Mouse (Mus musculus) limb, embryonic 14.5 days (tissue): ENCODE measurements around the gene B430306N03Rik. TPM values are rescaled to one million over a fixed set of nuclear protein-coding genes. Genes with fewer than 3 reads are reported as not detected.

ENCODE experiments used
- ATAC-seq: fragments of 200-750 bp; cut with Nextera tagmentation; 2 replicates; pipeline ENCODE4 v1.8.0; 2017; ENCODE audit warnings: low read depth, moderate number of reproducible peaks, moderate TSS enrichment; ENCODE audit not compliant: low FRiP score
- DNase-seq: peaks from one replicate; pipeline ENCODE4 v3.0.0-alpha.2; 2015; ENCODE audit warnings: low spot score
- H3K27ac ChIP-seq: fragments of 300-500 bp; sonication (generic); replicated peaks from 2 replicates; pipeline ENCODE4 v1.5.1; 2014; ENCODE audit warnings: low read depth, mild to moderate bottlenecking, low read length, moderate library complexity, mixed read lengths
- H3K27me3 ChIP-seq: fragments of 300-500 bp; sonication (generic); 2 replicates; pipeline ENCODE4 v1.6.1; 2014; ENCODE audit warnings: low read length, mixed read lengths; ENCODE audit not compliant: control insufficient read depth, insufficient read depth
- H3K36me3 ChIP-seq: fragments of 300-500 bp; sonication (generic); 2 replicates; pipeline ENCODE4 v1.6.1; 2014; ENCODE audit warnings: mild to moderate bottlenecking, low read length, moderate library complexity, mixed read lengths; ENCODE audit not compliant: control insufficient read depth, insufficient read depth
- H3K4me1 ChIP-seq: fragments of 300-500 bp; sonication (generic); 2 replicates; pipeline ENCODE4 v1.6.1; 2014; ENCODE audit warnings: antibody characterized with exemption, low read length, mixed read lengths; ENCODE audit not compliant: control insufficient read depth, insufficient read depth
- H3K4me2 ChIP-seq: fragments of 300-500 bp; sonication (generic); replicated peaks from 2 replicates; pipeline ENCODE4 v1.6.1; 2014; ENCODE audit warnings: low read depth, mild to moderate bottlenecking, low read length, moderate library complexity; ENCODE audit not compliant: severe bottlenecking
- H3K4me3 ChIP-seq: fragments of 300-500 bp; sonication (generic); replicated peaks from 2 replicates; pipeline ENCODE4 v1.5.1; 2014; ENCODE audit warnings: low read length
- H3K9ac ChIP-seq: fragments of 300-500 bp; sonication (generic); 2 replicates; pipeline ENCODE4 v1.6.1; 2014; ENCODE audit warnings: mild to moderate bottlenecking, low read depth, low read length, moderate library complexity; ENCODE audit not compliant: severe bottlenecking
- H3K9me3 ChIP-seq: fragments of 300-500 bp; sonication (generic); 2 replicates; pipeline ENCODE4 v1.6.1; 2016; ENCODE audit warnings: low read length; ENCODE audit not compliant: control insufficient read depth
- POLR2A ChIP-seq: fragments of 200-500 bp; IDR thresholded peaks from 2 replicates; pipeline ENCODE4 v1.8.0; 2012; ENCODE audit warnings: inconsistent platforms, mild to moderate bottlenecking, moderate library complexity, borderline replicate concordance; ENCODE audit not compliant: insufficient read depth, insufficient read length; ENCODE audit errors: extremely low read depth
- WGBS: fragments of 180-500 bp; shearing (Covaris S2); extraction: QIAGEN DNeasy Blood & Tissue Kit; methylation state at CpG from one replicate; pipeline ENCODE4 v1.1.7; 2014; 5-methylcytosine and 5-hydroxymethylcytosine counted together
- polyA plus RNA-seq, 2 experiments: library from polyadenylated mRNA; depleted of rRNA in 1 of 2; stranded (reverse) in 1 of 2; unstranded in 1 of 2; fragments of >200 nt; fragmentation: Nextera tagmentation in 1 of 2; extraction: Ambion mirVana in 1 of 2; gene quantifications; 2 replicates each; pipeline versions ENCODE4 v1.2.1 to v1.2.3; 2012 to 2014

B430306N03Rik gene
- polyA plus RNA-seq, 2 experiments, result 0.18 to 0.28 TPM

DNA sequence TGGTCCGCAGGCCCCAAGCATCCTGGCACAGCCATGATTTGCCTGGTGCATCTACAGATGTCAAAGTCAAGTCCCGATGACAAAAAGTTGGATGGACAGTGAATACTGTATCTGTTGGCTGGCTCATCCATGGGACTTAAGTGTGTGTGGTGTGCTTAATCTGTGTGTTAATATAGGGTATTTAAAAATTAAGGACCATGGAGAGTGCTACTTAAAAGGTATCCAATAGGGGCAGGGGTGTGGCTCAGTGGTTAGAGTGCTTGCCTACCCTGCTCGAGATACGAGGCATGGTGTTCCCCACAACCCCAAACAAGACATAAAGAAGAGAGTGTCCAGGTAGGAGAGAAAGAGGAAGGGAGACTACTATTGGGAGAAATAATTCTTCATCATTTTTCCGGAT is 14.1 kb upstream of the B430306N03Rik start:
- ATAC-seq, result no peak
- Histone ChIP-seq H3K27me3 (no peaks in the 10 kb centered on the region), H3K9ac (no peak overlapping the region), H3K9me3 (no peaks in the 10 kb centered on the region), H3K27ac (no peak overlapping the region), H3K4me1 (no peaks in the 10 kb centered on the region), H3K4me2 (no peak overlapping the region), H3K36me3 (no peaks in the 10 kb centered on the region), H3K4me3 (no peak overlapping the region)
- WGBS, result 90% methylated on average over 5 of the region's 5 CpGs
- no peak for DNase-seq
- TF ChIP-seq POLR2A, result no peak

DNA sequence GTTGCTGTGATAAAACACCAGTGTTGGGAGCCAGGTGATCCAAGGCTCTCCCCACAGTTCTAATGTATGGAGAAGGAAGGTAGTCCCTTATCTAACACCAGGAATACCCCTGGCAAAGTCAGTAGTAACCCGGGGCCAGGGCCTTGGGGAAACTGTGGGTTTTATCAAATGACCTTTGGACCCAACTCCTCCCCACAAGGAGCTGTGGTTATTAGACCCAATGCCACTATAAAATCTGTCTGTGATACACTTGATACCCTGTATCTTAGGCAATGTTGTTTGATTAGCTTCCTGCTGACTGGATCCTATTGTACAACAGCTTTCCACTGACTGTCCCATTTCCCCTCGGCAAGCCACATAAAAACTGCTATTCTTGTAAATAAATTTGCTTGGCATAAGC is 3.8 kb upstream of the B430306N03Rik start:
- no peak for ATAC-seq
- no peak overlapping the region for H3K4me2 ChIP-seq
- no peaks in the 10 kb centered on the region for H3K36me3 ChIP-seq
- no peaks in the 10 kb centered on the region for H3K27me3 ChIP-seq
- no peak for DNase-seq
- H3K9me3 ChIP-seq, result no peaks in the 10 kb centered on the region
- TF ChIP-seq POLR2A, result no peak
- no peaks in the 10 kb centered on the region for H3K4me1 ChIP-seq
- H3K9ac ChIP-seq, result no peak overlapping the region
- WGBS, result 71% methylated on average over 2 of the region's 2 CpGs
- no peak overlapping the region for H3K4me3 ChIP-seq
- no peak overlapping the region for H3K27ac ChIP-seq

DNA sequence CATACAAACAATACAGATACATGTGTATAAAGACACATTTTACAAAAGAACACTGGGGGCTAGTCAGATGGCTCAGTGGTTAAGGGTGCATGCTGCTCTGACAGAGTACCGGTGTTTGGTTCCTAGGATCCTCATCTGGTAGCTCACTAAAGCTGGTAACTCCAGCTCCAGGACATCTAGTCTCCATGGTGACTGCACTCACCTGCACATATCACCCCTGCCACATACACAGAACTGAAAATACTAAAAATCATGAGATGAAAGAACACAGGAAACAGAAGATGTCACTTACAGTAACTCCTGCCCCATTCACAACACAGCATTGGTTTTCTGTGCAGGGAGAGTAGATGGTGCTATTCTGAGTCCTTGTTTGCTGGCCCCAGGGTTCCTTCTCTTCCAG is 2.7 kb downstream of the B430306N03Rik start:
- H3K36me3 ChIP-seq, result no peaks in the 10 kb centered on the region
- no peak overlapping the region for H3K4me2 ChIP-seq
- no peak overlapping the region for H3K9ac ChIP-seq
- 96% methylated on average over 1 of the region's 1 CpGs for WGBS
- no peak for ATAC-seq
- no peak for DNase-seq
- no peaks in the 10 kb centered on the region for H3K27me3 ChIP-seq
- H3K4me1 ChIP-seq, result no peaks in the 10 kb centered on the region
- no peak for TF ChIP-seq POLR2A
- no peak overlapping the region for H3K27ac ChIP-seq
- H3K9me3 ChIP-seq, result no peaks in the 10 kb centered on the region
- H3K4me3 ChIP-seq, result no peak overlapping the region

DNA sequence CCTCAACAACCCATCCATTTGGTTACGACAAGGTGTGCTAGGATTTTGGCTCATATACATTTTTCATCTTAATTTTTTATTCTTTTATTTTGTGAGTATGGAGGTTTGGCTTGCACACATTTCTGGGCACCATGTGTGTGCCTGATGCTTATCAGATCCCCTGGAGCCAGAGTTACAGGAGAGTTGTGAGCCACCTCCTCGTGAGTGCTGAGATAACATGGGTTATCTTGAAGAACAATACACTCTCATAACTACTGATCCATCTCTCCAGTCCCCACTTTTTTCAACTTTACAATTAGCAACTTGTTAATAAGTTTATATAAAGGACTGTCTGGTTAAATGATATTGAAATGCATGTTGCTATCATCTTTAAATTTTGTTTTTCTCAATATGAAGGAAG is 5.3 kb downstream of the B430306N03Rik start:
- DNase-seq (no peak), ATAC-seq (no peak)
- H3K36me3 ChIP-seq, result no peaks in the 10 kb centered on the region
- no peak overlapping the region for H3K27ac ChIP-seq
- H3K4me1 ChIP-seq, result no peaks in the 10 kb centered on the region
- H3K4me2 ChIP-seq, result no peak overlapping the region
- H3K27me3 ChIP-seq, result no peaks in the 10 kb centered on the region
- H3K4me3 ChIP-seq, result no peak overlapping the region
- TF ChIP-seq POLR2A, result no peak
- no peaks in the 10 kb centered on the region for H3K9me3 ChIP-seq
- H3K9ac ChIP-seq, result no peak overlapping the region
- 83% methylated on average over 2 of the region's 2 CpGs for WGBS

DNA sequence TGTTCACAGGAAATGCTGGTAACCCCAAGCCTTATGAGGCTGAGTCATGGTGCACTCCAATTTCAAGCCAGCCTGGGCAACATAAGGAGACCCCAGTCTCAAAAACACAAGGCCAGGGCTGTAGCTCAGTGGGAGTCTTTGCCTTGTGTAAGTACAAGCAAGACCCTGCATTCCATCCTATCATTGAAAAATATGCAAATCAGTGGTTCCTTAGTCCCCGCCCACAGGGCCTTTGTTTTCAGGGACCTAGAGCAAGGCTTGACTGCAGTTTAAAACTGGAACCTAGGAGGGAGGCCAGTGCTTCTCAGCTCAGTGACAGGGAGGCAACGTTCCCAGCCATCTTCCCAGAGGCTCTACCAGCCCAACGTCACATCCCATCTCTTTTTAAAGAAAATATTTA is 7.3 kb downstream of the B430306N03Rik start:
- no peak for TF ChIP-seq POLR2A
- WGBS, result 83% methylated on average over 3 of the region's 3 CpGs

DNA sequence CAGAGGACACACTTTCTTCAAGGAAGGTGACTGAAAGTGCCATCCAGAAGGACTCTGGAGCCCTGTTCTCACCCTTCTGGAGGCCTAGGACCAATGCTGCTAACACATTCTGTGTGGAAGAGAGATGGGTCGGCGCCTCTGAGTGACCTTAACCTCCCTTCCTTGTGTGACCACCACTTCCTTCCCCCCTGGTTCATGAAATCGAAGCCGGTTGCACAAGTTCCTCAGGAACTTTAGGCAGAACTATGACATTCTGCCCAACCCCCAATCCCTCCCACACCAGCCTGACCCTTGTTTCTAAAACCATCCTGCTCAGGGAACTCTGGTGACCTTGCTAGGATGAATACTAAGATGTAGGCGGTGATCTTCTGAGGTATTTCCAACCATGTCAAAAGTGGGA is 8.3 kb downstream of the B430306N03Rik start:
- Histone ChIP-seq H3K9ac (no peak overlapping the region), H3K27ac (no peak overlapping the region), H3K4me1 (no peaks in the 10 kb centered on the region), H3K36me3 (no peaks in the 10 kb centered on the region), H3K27me3 (no peaks in the 10 kb centered on the region), H3K9me3 (no peaks in the 10 kb centered on the region), H3K4me3 (no peak overlapping the region), H3K4me2 (no peak overlapping the region)
- DNase-seq (no peak), ATAC-seq (no peak)
- 97% methylated on average over 5 of the region's 5 CpGs for WGBS
- TF ChIP-seq POLR2A, result no peak

More for the DNA sequence above, 7.3 kb downstream of the B430306N03Rik start:
- Histone ChIP-seq H3K9ac (no peak overlapping the region), H3K27me3 (no peaks in the 10 kb centered on the region), H3K36me3 (no peaks in the 10 kb centered on the region), H3K27ac (no peak overlapping the region), H3K4me1 (no peaks in the 10 kb centered on the region), H3K4me3 (no peak overlapping the region), H3K4me2 (no peak overlapping the region), H3K9me3 (no peaks in the 10 kb centered on the region)
- DNase-seq, result no peak
- ATAC-seq, result no peak
